17 mouse cellular contexts compared by ENCODE assay signal in genomic region chr3:109311875-109312274, GRCm38 (mm10).
"Had no signal": no experiment of that assay in that cellular context is flagged by ENCODE, and none has a peak within 500 bp of the region (broad histone marks: within the 10 kb centered on the region; RNA-seq: fewer than 3 reads in every experiment).

No protein-coding gene starts in this region.

- H3K4me3 ChIP-seq: limb, embryonic 10.5 days; limb, embryonic 13.5 days; midbrain, embryonic 12.5 days; midbrain, embryonic 15.5 days; neural tube, embryonic 12.5 days; neural tube, embryonic 15.5 days had no signal

- H3K27me3 ChIP-seq: limb, embryonic 13.5 days; midbrain, embryonic 12.5 days; midbrain, embryonic 15.5 days; neural tube, embryonic 12.5 days; neural tube, embryonic 15.5 days had no signal

- H3K9ac ChIP-seq: limb, embryonic 13.5 days; liver, embryonic 14.5 days; liver, postnatal 0 days; lung, embryonic 14.5 days; midbrain, embryonic 12.5 days; midbrain, embryonic 15.5 days; neural tube, embryonic 12.5 days; neural tube, embryonic 15.5 days had no signal

- H3K4me2 ChIP-seq: limb, embryonic 13.5 days; lung, embryonic 14.5 days; midbrain, embryonic 12.5 days; midbrain, embryonic 15.5 days; neural tube, embryonic 12.5 days; neural tube, embryonic 15.5 days had no signal

- DNase-seq: kidney, adult 18-20 months; kidney, adult 9 months; kidney, postnatal 14 days; kidney, postnatal 4 days; liver, postnatal 0 days; lung, embryonic 14.5 days; thymus, adult 18-20 months; thymus, postnatal 36 days had no signal

- H3K27ac ChIP-seq: limb, embryonic 10.5 days; limb, embryonic 13.5 days; liver, embryonic 14.5 days; macrophage; midbrain, embryonic 12.5 days; midbrain, embryonic 15.5 days; neural tube, embryonic 12.5 days; neural tube, embryonic 15.5 days had no signal

- H3K36me3 ChIP-seq: limb, embryonic 10.5 days; limb, embryonic 13.5 days; midbrain, embryonic 12.5 days; midbrain, embryonic 15.5 days; neural tube, embryonic 12.5 days; neural tube, embryonic 15.5 days had no signal

- H3K4me1 ChIP-seq: neural tube, embryonic 12.5 days had no signal

- H3K9me3 ChIP-seq: limb, embryonic 10.5 days; limb, embryonic 13.5 days; midbrain, embryonic 12.5 days; midbrain, embryonic 15.5 days; neural tube, embryonic 12.5 days; neural tube, embryonic 15.5 days had no signal

- ATAC-seq: liver, postnatal 0 days; lung, postnatal 0 days; midbrain, embryonic 15.5 days had no signal
